Mouse (Mus musculus) heart, adult 18-20 months (tissue): Measurements from ENCODE around the gene Fstl1. TPM values are rescaled to one million over a fixed set of nuclear protein-coding genes. Genes with fewer than 3 reads are reported as not detected.

Source experiments
- DNase-seq, 2 experiments: peaks; one replicate each; pipeline ENCODE4 v3.0.0; 2021 to 2022; ENCODE audit warnings: mixed read lengths in 1 of 2
- total RNA-seq, 2 experiments: library from RNA; stranded (reverse); gene quantifications; 2 replicates each; pipeline ENCODE4 v1.2.3; 2021

Fstl1 gene
- total RNA-seq, 2 experiments from 2014 or later: 41.3 to 41.9 TPM

- DNase-seq: no peak
Measured at GRCm38 (mm10) chr16:37787558-37788194, 11.0 kb downstream of the Fstl1 start.

DNA sequence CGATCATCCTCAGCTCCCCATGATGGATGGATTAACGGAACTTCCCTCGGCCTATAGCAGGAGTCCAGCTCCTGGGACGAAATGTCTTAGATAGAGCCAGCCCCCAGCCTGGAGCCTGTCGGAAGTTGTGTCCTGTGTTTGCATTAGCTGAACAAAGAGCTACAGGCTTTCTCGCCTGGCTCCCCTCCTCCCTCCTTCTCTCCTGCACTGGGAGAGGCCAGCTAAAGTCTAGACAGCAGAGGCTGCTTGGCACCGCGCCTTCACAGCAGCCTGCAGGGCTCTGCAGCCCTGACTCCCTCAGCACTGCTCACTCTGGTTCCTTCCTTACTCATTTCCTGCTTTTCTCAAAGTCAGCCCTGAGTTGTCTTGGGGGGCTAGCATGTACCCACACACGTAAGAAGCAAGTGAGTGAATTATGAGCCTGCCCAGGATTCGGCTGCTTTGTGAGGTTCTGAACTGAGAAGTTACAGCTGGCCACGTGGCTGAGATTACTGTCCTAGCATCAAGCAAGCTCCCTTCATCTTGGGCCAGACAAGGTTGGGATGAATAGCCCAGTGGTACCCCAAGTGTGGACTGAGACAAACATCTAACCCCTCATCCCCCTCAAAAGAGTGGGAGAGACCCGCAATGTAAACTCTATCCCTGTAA lies 11.8 kb downstream of the Fstl1 start:
- DNase-seq: peak; percentile 73 to 85

GRCm38 (mm10) chr16:37789015-37789381 lies 12.3 kb downstream of the Fstl1 start:
- peak; percentile 68 to 73 for DNase-seq

DNA sequence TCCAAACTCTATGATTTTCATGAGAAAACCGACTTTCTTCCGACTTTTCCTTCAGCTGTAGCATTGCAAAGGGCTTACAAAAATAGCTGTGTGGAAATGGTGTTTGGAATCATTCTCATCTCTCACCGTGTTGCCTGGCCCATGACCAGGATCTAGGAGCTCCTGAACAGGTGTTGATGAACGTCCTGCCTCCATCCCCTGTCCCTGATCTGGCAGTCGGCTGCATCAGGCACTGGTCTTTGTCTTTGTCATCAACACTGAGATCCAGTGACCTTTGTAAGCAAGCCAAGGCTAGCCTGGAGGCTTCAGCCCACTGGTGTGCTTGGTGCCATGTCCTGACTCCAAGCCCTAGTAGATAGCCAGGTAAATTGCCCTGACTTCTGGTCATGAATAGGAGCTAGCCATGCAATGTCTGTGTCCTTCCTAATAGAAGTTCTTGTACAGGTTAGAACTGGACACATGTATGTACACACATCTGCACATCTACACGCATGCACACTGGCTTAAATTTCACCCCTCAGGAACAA lies 12.8 kb downstream of the Fstl1 start:
- no peak for DNase-seq

GRCm38 (mm10) chr16:37790008-37790780 lies 13.5 kb downstream of the Fstl1 start:
- DNase-seq: peak; percentile 71 to 78

- peak; percentile 70 to 81 for DNase-seq
Measured at GRCm38 (mm10) chr16:37790781-37791175, 14.1 kb downstream of the Fstl1 start.

DNA sequence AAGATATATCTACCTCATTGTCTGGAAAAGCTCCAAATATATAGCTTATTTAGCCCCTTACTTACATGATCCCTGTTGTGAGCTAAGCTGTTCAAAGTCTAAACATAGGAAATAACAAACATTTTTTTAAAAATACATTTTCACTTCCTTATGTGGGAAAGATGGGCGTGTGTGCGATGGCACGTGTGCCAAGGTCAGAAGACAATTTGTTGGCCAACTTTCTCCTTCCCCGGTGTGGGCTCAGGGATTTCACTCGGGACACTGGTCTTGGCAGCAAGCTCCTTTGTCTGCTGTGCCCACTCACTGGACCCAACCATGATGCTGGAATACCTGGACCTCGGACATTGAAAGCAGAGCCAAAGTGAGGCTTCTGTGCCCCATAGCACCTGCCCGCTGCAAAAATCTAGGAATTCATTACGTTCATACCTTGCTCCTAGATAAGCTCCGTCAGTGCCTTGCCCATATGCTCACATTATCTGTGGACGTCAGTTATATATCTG lies 19.0 kb downstream of the Fstl1 start:
- DNase-seq: no peak

- no peak for DNase-seq
Measured at GRCm38 (mm10) chr16:37796270-37796669, 19.6 kb downstream of the Fstl1 start.

DNA sequence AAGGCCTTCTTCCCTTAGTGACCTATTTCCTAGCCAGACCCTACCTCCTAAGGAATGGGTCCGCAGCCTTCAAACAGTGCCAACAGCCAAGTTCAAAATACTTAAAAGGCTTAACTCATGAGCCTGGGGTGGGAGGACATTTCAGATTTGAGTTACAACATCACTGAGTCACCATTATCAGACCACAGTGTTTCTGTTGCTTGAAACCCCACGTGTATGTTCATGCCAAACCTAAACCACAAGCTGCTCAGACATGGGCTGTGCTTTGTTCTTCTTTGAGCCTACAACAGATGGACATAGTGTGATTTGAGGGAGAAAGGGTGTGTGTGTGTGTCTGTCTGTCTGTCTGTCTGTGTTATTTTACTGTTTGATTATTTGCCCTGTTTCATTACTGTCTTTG lies 24.4 kb downstream of the Fstl1 start:
- DNase-seq: no peak

DNA sequence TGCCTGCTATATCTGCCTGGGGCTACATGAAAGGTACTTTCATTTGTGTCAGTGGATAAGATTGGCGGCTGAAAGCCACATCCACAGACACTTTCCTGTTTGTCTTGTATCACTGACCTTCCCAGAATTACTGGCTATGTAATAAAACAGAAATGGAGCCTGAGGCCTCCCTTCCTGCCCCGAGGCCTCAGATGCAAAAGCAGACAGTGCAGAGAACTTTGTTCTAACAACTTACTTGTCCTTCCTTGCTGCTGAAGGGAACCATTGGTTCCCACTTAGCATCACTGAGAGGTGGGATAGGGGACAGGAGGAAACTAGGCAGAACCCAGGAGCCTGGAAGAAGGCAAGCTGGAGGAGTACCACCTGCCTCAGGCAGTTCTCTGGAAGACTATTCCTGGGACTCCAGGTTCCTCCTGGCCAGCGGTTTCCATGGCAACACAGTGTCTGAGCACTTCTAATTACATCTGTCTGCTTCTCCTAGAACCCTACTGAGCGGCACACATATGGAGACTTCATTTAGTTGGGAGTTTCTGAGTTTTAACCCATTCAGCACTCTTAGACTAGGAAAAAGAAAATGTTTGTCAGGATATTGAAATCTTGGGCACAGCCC lies 26.1 kb downstream of the Fstl1 start:
- DNase-seq: no peak

DNA sequence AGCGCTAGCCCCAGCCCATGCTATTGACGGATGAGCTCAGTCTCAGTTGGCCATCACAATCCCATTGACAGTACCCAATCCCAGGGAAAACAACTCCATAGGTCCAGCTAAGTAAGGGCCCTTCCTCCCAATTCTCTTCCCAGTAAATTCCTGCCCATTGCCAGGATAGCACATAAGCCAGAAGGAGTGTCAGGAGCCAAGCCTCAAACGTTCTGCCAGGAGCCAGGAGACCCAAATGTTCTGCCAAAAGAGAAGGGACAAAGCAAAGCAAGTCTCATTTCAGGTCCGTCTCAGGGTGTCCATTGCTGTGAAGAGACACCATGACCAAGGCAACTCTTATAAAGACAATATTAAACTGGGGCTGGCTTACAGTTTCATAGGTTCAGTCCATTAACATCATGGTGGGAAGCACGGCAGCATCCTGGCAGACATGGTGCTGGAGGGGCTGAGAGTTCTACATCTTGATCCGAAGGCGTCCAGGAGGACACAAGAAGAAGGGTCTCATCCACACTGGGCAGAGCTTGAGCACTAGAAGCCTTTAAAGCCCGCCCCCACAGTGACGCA lies 26.8 kb downstream of the Fstl1 start:
- no peak for DNase-seq

- no peak for DNase-seq
Measured at GRCm38 (mm10) chr16:37805746-37806495, 29.2 kb downstream of the Fstl1 start.

- no peak for DNase-seq
Measured at GRCm38 (mm10) chr16:37807269-37807668, 30.6 kb downstream of the Fstl1 start.

DNA sequence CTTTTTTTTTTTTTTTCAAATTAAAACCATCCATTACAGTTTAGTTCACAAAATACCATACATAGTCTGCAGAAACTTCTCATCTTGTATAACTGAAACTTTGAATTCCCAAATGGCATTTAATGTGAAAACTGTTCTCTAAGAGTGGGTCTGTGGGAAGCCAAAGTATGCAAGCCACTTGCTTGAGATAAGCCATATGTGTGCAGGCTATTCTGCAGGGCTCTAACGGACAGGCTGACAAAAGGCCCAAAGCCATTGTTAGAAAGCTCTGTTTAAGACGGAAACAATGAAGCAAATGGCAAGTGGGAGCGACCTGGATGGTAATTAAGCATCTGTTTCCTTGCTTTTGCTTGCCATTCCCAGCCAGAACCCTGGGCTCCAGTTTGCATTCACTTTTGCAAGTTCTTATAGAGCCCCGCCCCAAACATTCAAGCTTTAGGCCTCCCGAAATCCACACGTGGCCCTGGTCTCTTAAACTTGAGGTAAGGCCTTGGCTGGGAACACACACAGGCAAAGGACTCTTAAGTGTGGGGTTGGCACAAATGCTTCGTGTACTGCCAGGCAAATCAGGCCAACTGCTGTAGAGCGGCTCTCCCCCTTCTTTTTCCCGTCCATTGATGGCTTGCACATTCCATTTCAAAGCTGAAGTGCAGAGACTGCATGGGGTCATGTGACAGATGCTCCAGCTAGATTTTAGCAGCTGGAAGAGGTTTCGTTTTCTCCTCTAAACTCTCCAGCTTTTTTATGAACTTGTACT lies 32.4 kb downstream of the Fstl1 start:
- DNase-seq: peak; percentile 56 to 58

DNA sequence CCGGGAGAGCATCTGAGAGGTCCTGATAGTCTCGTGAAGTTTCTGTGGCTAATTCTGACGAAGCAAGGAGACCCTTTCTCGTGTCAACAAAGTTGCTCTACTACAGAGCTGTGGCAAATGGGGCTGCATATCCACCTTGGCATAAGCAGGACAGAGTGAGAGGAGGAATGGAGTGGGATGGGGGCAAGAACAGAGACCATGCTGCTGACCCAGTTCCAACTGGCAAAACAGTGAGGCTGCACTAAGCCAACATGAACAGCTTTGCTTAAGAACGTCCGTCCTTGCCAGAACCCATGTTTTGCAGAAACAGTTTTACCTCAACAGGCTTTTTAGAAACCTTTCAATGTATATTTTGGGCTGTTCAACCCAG lies 32.9 kb downstream of the Fstl1 start:
- peak; percentile 44 to 63 for DNase-seq

GRCm38 (mm10) chr16:37811874-37812273 lies 35.2 kb downstream of the Fstl1 start:
- no peak for DNase-seq

DNA sequence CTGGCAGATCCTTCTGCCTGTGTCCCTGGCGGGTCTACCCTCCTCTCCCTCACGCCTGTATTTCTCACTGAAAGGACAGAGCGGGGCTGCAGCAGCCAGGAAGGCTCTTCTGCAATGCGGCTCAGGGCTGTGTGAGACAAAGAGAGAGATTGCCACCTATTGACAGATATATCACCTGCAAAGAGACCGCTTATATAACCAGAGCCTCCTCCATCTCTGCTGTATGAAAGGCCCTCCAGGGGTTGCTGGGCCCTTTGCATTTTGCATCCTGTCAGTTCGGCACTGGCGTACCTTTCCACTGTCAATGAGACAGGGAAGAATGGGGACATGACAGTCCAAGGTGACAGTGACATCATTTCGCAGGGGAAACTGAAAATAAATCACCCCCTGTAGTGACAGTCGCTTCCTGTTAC lies 35.8 kb downstream of the Fstl1 start:
- peak; percentile 47 to 65 for DNase-seq

DNA sequence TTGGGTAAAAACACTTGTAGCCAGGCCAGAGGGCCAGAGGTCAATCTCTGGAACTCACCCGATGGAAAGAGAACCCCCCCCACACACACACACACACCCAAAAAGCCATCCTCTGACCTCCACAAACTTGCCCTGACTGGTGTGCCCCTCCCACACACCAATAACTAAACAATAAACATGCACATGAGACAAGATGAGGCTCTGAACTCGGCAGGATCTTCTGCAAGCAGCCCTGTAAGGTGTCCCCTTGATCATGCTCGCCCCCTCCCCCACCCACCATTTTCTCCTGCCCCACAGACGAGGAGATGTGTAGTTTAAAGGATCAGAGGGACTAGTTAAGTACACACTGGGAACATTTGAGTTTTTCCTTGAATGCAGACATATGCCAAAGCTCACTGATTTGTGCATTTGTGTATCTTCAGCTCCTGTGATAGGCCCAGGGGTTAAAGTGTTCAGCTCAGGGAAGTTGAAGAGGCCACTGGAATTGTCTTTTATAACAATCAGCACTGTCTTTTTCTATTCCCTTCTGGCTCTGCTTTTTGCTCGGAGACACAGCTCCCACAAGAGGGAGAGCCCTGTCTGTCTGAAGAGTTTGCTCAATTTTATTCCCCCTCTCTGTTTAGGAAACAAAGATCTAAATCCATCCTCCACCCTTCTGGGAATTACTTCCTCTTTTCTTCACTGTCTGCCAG lies 37.2 kb downstream of the Fstl1 start:
- no peak for DNase-seq

- peak; percentile 78 to 87 for DNase-seq
Measured at GRCm38 (mm10) chr16:37814383-37814971, 37.8 kb downstream of the Fstl1 start.

DNA sequence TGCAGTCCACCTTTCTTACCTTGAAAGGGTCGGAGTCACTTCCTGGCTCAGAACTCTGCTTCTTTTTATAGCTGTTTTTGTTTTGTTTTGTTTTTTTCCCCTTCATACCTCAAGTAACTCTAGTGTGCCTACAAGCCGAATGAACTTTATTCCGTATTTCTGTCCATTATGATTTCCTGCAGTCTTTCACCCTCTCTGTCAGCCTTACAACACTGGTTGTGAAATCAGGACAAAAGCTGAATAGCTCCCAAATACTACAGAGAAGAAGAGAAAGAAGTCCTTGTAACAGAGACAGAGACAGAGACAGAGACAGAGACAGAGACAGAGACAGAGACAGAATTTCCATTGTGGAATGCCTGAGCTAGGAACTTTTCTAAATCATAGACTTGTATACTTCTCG lies 41.3 kb downstream of the Fstl1 start:
- no peak for DNase-seq
